Mouse (Mus musculus): ENCODE data around the gene Nemp1.

The Nemp1 gene

DNA sequence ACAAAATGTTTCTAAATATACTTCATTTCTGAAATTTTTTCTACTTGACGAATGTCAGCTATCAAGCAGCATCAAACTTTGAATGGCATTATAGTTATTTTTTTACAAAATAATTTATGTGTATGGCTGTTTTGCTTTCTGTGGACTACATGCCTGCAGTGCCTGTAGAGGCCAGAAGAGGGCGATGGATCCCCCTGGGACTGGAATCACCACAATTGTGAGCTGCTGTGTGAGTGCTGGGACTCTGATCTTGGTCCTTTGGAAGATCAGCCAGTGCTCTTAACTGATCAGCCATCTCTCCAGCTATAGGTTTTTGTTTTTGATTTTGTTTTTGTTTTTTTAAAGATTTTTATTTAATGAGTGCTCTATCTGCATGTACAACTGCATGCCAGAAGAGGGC, 4.6 kb downstream of the Nemp1 start:
- in situ Hi-C loops (cut with MboI), result no loop called here

DNA sequence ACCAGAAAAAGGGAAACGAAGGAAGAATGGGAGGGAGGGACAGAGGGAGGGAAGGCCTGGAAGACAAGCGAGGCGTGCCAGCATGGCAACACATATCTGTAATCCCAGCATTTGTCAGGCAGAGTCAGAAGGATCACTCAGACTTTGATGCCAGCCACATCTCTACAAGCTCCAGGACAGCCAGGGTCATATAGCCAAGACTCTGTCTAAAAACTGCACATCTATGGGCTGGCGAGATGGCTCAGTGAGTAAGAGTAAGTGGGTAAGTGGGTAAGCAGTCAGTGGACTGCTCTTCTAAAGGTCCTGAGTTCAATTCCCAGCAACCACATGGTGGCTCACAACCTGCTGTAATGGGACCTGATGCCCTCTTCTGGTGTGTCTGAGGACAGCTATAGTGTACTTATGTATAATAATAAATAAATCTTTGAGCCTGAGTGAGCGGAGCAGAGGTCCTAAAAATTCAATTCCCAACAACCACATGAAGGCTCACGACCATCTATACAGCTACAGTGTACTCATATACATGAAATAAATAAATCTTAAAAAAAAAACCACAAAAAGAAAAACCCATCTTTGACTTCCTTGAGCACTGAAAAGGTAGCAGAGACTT, 7.5 kb downstream of the Nemp1 start:
- in situ Hi-C loops (cut with MboI), result no loop called here

GRCm38 (mm10) chr10:127674794-127675522, 8.3 kb downstream of the Nemp1 start:
- in situ Hi-C loops (cut with MboI), result loop anchor here (5.0 kb wide), 1 partner anchor 33 kb away; the partner anchor contains the start of gene Stat6

DNA sequence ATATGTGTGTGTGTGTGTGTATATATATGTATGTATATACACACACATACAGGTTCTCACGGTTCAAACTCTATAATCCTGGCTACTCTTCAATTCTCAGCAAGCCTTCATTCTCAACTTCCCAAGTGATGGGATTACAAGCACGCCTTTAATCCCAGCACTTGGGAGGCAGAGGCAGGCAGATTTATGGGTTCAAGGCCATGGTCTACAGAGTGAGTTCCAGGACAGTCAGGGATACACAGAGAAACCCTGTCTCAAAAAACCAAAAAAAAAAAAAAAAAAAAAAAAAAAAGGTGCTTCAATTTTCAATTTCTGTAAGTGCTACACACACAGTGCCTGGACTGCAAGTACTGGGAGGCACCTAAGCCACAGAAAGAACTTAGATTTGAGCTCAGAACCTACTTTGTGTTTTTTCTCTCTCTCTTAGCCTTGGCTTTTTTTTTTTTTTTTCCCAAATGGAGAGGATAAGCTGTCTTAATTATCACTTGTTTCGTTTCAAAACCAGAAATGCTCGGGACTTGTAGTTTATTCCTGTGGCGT, 9.2 kb downstream of the Nemp1 start:
- in situ Hi-C loops (cut with MboI), result loop anchor here (5.0 kb wide), 1 partner anchor 34 kb away; the partner anchor contains the start of gene Stat6

DNA sequence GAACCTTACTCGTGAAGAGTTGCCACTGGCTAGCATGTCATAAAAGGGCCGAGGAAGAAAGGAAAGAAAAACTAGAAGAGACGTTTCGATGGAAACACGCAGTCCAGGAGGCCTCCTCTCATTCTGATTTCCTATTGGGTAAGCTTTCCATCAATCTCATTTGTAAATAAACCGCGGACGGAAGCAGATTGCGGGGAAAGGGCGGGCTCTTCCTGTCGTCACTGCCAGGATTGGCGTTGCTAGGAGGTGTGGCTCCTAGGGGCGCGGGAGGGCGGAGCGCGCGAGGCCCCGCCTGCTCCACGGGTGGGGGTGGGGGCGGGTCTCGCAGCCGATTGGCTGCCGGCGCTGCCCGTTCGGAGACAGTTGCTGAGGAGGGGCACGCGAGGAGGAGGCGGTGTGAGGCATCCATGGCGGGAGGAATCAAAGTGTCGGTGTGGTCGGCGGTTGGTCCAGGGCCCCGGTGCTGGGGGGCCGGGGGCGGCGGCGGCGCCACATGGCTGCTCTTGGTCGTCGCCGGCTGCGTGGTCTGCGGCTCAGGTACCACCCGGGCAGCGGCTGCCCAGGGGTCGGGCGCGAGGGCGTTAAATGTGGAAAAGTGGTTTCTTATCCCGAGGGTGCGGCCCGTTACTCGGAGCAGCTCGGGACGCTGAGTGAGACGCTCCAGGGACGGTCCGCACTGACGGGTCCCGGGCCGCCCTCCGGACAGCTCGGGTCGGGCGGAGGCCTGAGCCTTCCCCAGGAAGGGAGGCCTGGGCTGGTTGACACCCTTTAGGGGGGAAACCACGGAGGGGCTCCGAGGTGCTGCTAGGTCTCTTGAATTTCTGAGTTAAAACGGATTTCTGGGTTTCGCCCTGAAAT, 10.2 kb downstream of the Nemp1 start:
- in situ Hi-C loops (cut with MboI), result loop anchor here (5.0 kb wide), 1 partner anchor 35 kb away; the partner anchor contains the start of gene Stat6

DNA sequence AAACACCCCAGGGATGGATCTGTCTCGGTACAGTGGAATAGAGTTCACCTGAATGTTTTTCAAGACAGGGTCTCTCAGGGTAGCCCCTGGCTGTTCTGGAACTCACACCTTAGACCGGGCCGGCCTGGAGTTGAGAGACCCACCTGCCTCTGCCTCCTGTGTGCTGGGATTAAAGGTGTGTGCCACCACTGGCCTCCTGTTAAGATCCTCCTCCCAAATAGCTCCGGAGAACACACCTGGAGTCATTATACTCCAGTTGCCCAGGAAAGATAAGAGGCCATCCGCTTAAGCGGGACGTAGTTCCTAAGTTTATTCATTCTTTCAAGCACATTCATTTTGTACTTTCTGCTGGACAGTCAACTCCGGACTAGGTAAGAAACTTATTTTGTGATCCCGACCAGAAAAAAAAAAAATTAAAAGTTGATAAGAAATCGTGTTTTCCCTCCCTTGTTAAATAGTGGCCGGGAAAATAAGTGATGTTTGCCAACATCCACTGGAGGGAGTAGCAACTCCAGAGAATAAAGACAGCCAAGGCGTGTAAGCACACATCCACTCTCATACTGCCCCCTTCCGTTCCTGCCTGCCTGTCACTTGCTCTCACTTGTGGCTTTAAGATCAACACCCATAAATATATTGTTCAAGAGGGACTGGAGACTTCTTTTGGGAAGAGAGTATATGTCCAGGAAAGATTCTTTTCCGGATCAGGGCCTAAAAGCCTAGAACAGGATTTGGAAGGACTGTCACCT, 11.1 kb downstream of the Nemp1 start:
- in situ Hi-C loops (cut with MboI), result loop anchor here (5.0 kb wide), 1 partner anchor 35 kb away; the partner anchor contains the start of gene Stat6

DNA sequence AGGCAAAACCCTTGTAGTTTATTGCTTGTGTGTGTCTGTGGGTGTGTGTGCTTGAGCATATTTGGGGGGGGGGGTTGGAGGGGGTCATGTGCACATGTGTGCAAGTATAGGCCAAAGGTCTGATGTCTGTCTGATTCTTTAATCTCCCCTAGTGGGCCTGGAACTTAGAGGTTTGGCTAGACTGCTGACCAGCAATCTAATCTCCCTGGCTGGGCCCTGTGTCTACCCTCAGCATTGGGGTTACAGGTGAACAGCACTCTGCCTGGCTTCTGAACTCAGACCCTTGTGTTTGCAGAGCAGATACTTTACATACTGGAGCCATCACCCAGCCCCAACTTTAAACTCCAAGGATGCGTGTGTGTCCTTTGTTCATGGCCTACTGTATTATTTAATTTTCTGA, 12.5 kb downstream of the Nemp1 start:
- in situ Hi-C loops (cut with MboI), result loop anchor here (5.0 kb wide), 1 partner anchor 37 kb away; the partner anchor contains the start of gene Stat6

GRCm38 (mm10) chr10:127679881-127680280, 13.2 kb downstream of the Nemp1 start:
- in situ Hi-C loops (cut with MboI), result loop anchor here (5.0 kb wide), 1 partner anchor 38 kb away; the partner anchor contains the start of gene Stat6

DNA sequence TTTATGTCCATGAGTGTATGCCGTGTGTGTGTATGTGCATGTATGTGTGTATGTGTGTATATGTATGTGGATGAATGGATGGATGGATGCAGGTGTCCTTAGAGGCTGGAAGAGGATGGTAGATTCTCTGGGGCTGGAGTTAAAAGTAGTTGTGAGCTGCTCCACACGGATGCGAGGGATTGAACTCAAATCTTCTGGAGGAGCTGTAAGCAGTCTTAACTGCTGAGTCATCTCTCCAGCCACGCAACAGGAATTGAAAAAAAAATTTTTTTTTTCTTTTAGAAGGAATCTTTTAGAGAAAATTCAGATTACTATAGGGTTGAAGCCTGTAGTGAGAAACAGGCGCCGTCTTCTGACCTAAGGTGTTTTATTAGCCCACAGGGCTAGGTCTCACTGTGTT, 16.2 kb downstream of the Nemp1 start:
- in situ Hi-C loops (cut with MboI), result no loop called here

DNA sequence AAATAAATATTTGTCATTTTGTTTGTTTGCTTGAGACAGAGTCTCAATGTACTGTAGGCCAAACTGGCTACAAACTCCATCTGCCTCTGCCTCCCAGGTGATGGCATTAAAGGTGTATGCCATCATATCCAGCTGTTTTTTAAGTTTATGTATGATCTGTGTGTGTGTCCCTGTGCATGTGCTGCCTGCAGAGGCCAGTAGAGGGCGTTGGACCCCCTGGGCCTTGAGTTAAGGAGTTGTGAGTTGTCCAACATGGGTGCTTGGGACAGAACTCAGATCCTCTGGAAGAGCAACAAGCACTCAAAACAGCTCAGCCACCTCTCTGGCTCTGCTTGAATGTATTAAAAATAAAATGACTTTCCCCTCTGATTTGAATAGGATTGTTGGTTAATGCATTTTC, 24.4 kb downstream of the Nemp1 start:
- in situ Hi-C loops (cut with MboI), result no loop called here

- in situ Hi-C loops (cut with MboI), result no loop called here
Measured at GRCm38 (mm10) chr10:127694636-127695035, 27.9 kb downstream of the Nemp1 start.

DNA sequence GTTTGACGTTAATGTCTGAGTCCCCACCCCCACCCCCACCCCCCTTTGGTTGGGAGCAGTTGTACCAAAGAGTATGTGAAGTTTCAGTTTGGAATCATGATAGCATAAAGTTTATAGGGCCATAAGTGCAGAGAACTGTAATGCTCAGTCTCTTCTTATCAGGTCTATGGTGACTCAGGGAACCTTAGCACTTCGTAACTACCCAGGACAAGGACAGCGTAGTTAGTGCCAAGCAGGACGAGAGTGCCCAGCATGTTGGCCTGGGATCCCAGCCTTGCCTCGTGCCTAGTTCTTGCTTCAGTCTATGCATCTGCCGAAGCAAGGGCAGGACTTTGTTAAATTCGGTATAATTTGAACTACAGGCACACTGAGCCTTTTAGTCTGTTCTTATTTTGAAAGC, 29.1 kb downstream of the Nemp1 start:
- in situ Hi-C loops (cut with MboI), result no loop called here

GRCm38 (mm10) chr10:127698966-127699365, 32.3 kb downstream of the Nemp1 start:
- in situ Hi-C loops (cut with MboI), result no loop called here

- in situ Hi-C loops (cut with MboI), result no loop called here
Measured at GRCm38 (mm10) chr10:127703299-127703698, 36.6 kb downstream of the Nemp1 start.

- in situ Hi-C loops (cut with MboI), result no loop called here
Measured at GRCm38 (mm10) chr10:127704293-127704692, 37.6 kb downstream of the Nemp1 start.

DNA sequence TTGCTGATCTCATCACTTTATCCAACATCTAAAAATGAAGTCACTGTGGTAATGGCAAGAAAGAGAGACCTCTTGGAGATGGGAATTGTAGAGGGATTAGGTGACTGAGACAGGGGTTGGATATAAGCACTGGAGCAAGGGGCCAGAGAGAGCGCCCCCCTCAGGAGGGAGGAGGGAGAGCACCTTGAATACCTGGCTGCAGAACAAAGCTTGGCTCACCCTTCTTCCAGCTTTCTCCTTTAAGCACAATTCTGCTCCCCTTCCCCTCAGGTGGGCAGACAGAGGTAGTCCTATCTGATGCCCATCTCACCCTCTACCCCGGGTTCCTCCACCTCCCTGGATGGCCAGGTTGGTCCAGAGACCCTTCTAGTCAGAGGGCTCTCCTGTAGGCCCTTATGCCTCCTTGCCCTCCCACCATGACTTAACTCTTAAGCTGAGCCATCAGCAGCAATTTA, 38.1 kb downstream of the Nemp1 start, which contains the start of gene Myo1a:
TSS of gene Myo1a (plus strand) at position 405 of the 455 bp plus-strand sequence.
- in situ Hi-C loops (cut with MboI), result no loop called here

DNA sequence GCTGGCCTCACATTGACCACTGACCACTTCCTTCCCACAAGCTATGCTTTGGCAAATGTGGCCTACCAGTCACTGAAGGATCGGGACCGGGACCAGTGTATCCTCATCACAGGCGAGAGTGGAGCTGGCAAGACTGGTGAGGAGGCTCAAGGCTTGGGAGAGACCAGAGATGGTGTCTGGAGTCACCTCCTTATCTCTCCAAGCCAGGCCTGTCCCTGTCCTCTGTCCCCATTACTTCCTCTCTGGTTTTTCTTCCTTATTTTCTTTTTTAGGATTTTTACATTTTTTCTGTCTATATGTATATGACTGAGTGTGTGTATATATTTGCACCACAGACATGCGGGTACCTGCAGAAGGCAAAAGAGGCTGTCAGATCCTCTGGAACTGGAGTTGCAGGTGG, 39.1 kb downstream of the Nemp1 start:
- in situ Hi-C loops (cut with MboI), result no loop called here

DNA sequence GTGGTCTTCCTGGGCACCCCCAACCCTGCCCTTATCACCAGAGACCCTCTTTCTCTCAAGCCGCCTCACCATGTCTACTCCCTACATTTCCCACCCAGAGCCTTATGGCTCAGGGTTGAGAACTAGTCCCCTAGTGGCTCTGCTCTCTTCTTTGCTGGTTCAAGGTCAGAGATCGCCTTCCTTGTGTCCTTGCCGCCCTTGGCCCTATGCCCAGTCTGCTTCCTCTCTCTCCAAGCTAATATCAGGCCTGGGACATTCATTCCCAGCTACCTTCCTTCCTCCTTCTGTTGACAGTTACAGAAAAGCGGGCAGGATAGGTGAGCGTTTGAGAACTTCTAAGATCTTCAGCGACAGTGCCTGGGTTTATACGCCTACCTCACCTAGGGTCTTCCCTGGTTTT, 41.0 kb downstream of the Nemp1 start:
- in situ Hi-C loops (cut with MboI), result no loop called here

DNA sequence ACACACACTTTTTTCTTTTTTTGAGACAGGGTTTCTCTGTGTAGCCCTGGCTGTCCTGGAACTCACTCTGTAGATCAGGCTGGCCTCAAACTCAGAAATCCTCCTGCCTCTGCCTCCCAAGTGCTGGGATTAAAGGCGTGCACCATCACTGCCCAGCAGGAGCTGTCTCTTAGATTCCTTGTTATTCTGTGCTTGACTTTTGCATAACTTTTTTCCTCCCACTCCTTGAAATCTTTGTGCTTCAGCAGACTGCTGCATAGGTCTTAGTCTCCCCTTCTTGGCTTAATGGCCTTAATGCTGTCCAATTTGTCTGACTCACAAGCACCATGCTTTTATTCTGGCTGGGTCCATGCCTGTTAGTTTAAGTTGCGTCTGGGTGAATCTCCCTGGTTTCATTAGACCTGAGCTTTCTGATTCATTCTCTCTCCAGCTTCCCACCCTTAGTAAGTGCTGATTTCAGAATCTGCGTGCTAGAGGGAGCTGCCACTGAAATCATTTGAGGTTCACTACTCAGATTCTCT, 42.2 kb downstream of the Nemp1 start:
- in situ Hi-C loops (cut with MboI), result no loop called here

DNA sequence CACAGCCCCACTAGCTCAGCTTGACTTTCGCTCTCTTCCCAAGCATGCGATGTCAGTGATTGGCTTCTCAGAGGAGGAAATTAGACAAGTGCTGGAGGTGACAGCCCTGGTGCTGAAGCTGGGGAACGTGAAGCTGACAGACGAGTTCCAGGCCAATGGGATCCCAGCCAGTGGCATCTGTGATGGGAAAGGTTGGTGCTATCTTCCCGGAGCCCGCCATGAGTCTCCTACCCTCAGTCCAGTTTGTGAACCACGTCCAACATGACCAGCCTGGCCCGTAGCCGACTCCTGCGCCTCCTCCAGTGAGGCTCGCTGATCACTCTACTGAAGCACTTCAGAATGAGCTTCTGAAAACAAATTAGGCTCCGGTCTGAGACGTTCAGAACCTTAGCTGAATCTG, 43.6 kb downstream of the Nemp1 start:
- in situ Hi-C loops (cut with MboI), result no loop called here

DNA sequence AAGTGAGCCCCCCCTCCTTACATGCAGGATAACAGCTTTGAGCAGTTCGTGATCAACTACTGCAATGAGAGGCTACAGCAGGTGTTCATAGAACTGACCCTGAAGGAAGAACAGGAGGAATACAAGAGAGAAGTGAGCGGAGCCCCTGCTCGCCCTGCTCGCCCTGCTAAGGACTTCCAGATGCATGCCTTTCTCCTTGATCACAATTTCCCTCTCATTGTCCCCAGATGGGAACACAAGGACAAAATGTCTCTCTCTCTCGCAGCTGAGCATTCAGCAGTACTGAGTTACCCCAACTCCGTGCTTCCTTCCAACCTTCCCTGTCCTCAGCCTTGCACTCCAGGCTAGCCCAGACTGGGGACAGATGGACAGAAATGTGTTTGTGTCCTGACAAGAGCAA, 46.0 kb downstream of the Nemp1 start:
- in situ Hi-C loops (cut with MboI), result no loop called here
